ENCODE assay signal across 8 mouse cellular contexts in genomic region chr8:70492664-70493640, GRCm38 (mm10). TPM values are rescaled to one million over a fixed set of nuclear protein-coding genes. Genes with fewer than 3 reads are reported as not detected.
DNase-seq lines count a peak whose midpoint lies in the region; ATAC-seq lines count a peak whose summit lies in the region.

Gene Crlf1, plus strand, starts transcription at chr8:70493158.

- H3K4me2 ChIP-seq in forebrain, embryonic 11.5 days (ENCODE audit: low read depth, low read length, severe bottlenecking), result peak within 1 kb of the TSS; percentile 42
- peak within 1 kb of the TSS; percentile 50 for H3K4me2 ChIP-seq in neural tube, embryonic 14.5 days (ENCODE audit: low read depth, low read length)

- no peak for DNase-seq in left cerebral cortex, postnatal 4 days
- DNase-seq in left cerebral cortex, postnatal 10 days (ENCODE audit: extremely low spot score in 1 of 2, low spot score in 2 of 2), result no peak
- no peak for DNase-seq in forebrain, embryonic 11.5 days (ENCODE audit: low spot score)
- DNase-seq in limb, embryonic 10.5 days (ENCODE audit: low spot score), result peak; percentile 70
- DNase-seq in adrenal gland, postnatal 10 days, result no peak
- DNase-seq in kidney, adult 8-10 months, result no peak
- DNase-seq in kidney, adult 11 months, result no peak

- no peak within 1 kb of the TSS for H3K27ac ChIP-seq in forebrain, embryonic 11.5 days (ENCODE audit: low read depth, low read length)
- H3K27ac ChIP-seq in limb, embryonic 10.5 days, result peak within 1 kb of the TSS; percentile 94
- no peak within 1 kb of the TSS for H3K27ac ChIP-seq in neural tube, embryonic 14.5 days (ENCODE audit: low read depth, low read length)

- H3K9me3 ChIP-seq in forebrain, embryonic 11.5 days (ENCODE audit: control insufficient read depth, low read length), result no peaks in the 10 kb centered on the region
- no peaks in the 10 kb centered on the region for H3K9me3 ChIP-seq in limb, embryonic 10.5 days (replicated peaks)
- H3K9me3 ChIP-seq in neural tube, embryonic 14.5 days (ENCODE audit: control insufficient read depth, low read length), result no peaks in the 10 kb centered on the region

- intact Hi-C loops in left cerebral cortex, postnatal 4 days (cut with DNase I), result no loop called here
- intact Hi-C loops in left cerebral cortex, postnatal 10 days (cut with DNase I), result no loop called here

- H3K9ac ChIP-seq in forebrain, embryonic 11.5 days (ENCODE audit: low read length), result no peak within 1 kb of the TSS
- 0 out of 2 replicates have a peak within 1 kb of the TSS, but pooled peaks have one; percentile 25 for H3K9ac ChIP-seq in neural tube, embryonic 14.5 days (replicated peaks; ENCODE audit: low read depth, low read length)

- peaks cover 24% of the 10 kb centered on the region for H3K4me1 ChIP-seq in forebrain, embryonic 11.5 days (replicated peaks; ENCODE audit: control insufficient read depth, insufficient read depth, low read length)
- H3K4me1 ChIP-seq in limb, embryonic 10.5 days, result peaks cover 91% of the 10 kb centered on the region
- H3K4me1 ChIP-seq in neural tube, embryonic 14.5 days (ENCODE audit: control insufficient read depth, insufficient read depth, low read length), result peaks cover 26% of the 10 kb centered on the region

- peaks cover 98% of the 10 kb centered on the region for H3K27me3 ChIP-seq in forebrain, embryonic 11.5 days (ENCODE audit: control insufficient read depth, insufficient read depth, low read length)
- peaks cover 93% of the 10 kb centered on the region for H3K27me3 ChIP-seq in limb, embryonic 10.5 days (ENCODE audit: low read depth, poor library complexity, severe bottlenecking)
- peaks cover 88% of the 10 kb centered on the region for H3K27me3 ChIP-seq in neural tube, embryonic 14.5 days (ENCODE audit: control insufficient read depth, insufficient read depth, low read length)

- no peak for ATAC-seq in forebrain, embryonic 11.5 days (replicated peaks; ENCODE audit: low FRiP score)
- ATAC-seq in neural tube, embryonic 14.5 days (ENCODE audit: low read depth), result no peak; the same call in 1 of the 2 replicates

- H3K4me3 ChIP-seq in forebrain, embryonic 11.5 days (ENCODE audit: low read depth, low read length), result peak within 1 kb of the TSS; percentile 29
- peak within 1 kb of the TSS; percentile 76 for H3K4me3 ChIP-seq in limb, embryonic 10.5 days
- H3K4me3 ChIP-seq in neural tube, embryonic 14.5 days (ENCODE audit: low read depth, low read length), result peak within 1 kb of the TSS; percentile 29; the same call in 1 of the 2 replicates

- H3K36me3 ChIP-seq in forebrain, embryonic 11.5 days (ENCODE audit: control insufficient read depth, insufficient read depth, low read length), result no peaks in the 10 kb centered on the region
- H3K36me3 ChIP-seq in limb, embryonic 10.5 days, result peaks cover 5% of the 10 kb centered on the region
- no peaks in the 10 kb centered on the region for H3K36me3 ChIP-seq in neural tube, embryonic 14.5 days (ENCODE audit: control insufficient read depth, insufficient read depth, low read length)

- under 1% methylated on average over 62 of the region's 93 CpGs for WGBS in forebrain, embryonic 11.5 days
- under 1% methylated on average over 69 of the region's 93 CpGs for WGBS in limb, embryonic 10.5 days
- WGBS in neural tube, embryonic 14.5 days, result under 1% methylated on average over 78 of the region's 93 CpGs

RNA-seq across cellular contexts. Expression of gene Crlf1, which starts in this region (rescaled TPM):
- 10 to 100 TPM; 22.3 to 32.3 TPM for total RNA-seq in left cerebral cortex, postnatal 4 days (2021)
- 1 to 10 TPM; 7.0 to 9.5 TPM for total RNA-seq in left cerebral cortex, postnatal 10 days (2021)
- 4.9 and 10.9 TPM in 2 replicates for polyA plus RNA-seq in forebrain, embryonic 11.5 days (2014; fragmentation: Nextera tagmentation; extraction: Ambion mirVana)
- polyA plus RNA-seq in limb, embryonic 10.5 days (2016; fragmentation: Nextera tagmentation; extraction: Ambion mirVana), result 79.8 and 126 TPM in 2 replicates
- 5.3 and 10.0 TPM in 2 replicates for polyA plus RNA-seq in neural tube, embryonic 14.5 days (2014; fragmentation: Nextera tagmentation; extraction: Ambion mirVana)
- under 1 TPM; 0.21 to 0.42 TPM for total RNA-seq in adrenal gland, postnatal 10 days (2021)

Comparison
In these comparisons a context has a peak if more than half of its experiments do, and no peak if none do; other contexts are left out.
1. RNA of gene Crlf1 (total RNA-seq): 22.3 to 32.3 TPM in left cerebral cortex, postnatal 4 days and 7.0 to 9.5 TPM in left cerebral cortex, postnatal 10 days; 0.21 to 0.42 TPM in adrenal gland, postnatal 10 days; every median in the first group is over 4 times any median in the second.
2. Peak in every context shown above with its lines, with median percentiles within 50 percentile points of each other: H3K4me3 ChIP-seq.